Mouse (Mus musculus): ENCODE data around the gene Akna. TPM values are rescaled to one million over a fixed set of nuclear protein-coding genes. Genes with fewer than 3 reads are reported as not detected.
A peak's percentile ranks its signal among the peaks of the same experiment; 100 is the strongest.

Akna gene
- polyA plus RNA-seq, 1 experiment from 2014 or later, result 4.8 TPM

- Histone ChIP-seq H3K4me1 (replicated peaks) (peaks cover 10% of the 10 kb centered on the region; the same call in 1 of the 2 replicates), H3K36me3 (no peaks in the 10 kb centered on the region), H3K4me2 (no peak overlapping the region), H3K27me3 (no peaks in the 10 kb centered on the region), H3K27ac (replicated peaks) (no peak overlapping the region), H3K4me3 (no peak overlapping the region), H3K9me3 (no peaks in the 10 kb centered on the region), H3K9ac (no peak overlapping the region)
- 53% methylated on average over 3 of the region's 3 CpGs for WGBS
- no peak for ATAC-seq (ENCODE audit: low read depth)
Observed at GRCm38 (mm10) chr4:63430357-63430756, 27.2 kb upstream of the Akna start.

- no peak overlapping the region for H3K9ac ChIP-seq
- no peak overlapping the region for H3K4me2 ChIP-seq
- H3K9me3 ChIP-seq, result no peaks in the 10 kb centered on the region
- ATAC-seq (ENCODE audit: low read depth), result no peak
- H3K4me3 ChIP-seq, result no peak overlapping the region
- no peaks in the 10 kb centered on the region for H3K36me3 ChIP-seq
- H3K4me1 ChIP-seq (replicated peaks), result peaks cover 10% of the 10 kb centered on the region; the same call in 1 of the 2 replicates
- H3K27ac ChIP-seq (replicated peaks), result no peak overlapping the region
- WGBS, result 67% methylated on average over 8 of the region's 8 CpGs
- no peaks in the 10 kb centered on the region for H3K27me3 ChIP-seq
Observed at GRCm38 (mm10) chr4:63426308-63426707, 23.2 kb upstream of the Akna start.

GRCm38 (mm10) chr4:63423811-63424210 is 20.7 kb upstream of the Akna start:
- 30% methylated on average over 5 of the region's 5 CpGs for WGBS
- ATAC-seq (ENCODE audit: low read depth), result no peak
- Histone ChIP-seq H3K36me3 (no peaks in the 10 kb centered on the region), H3K4me2 (no peak overlapping the region), H3K27me3 (no peaks in the 10 kb centered on the region), H3K27ac (replicated peaks) (no peak overlapping the region), H3K4me3 (no peak overlapping the region), H3K9ac (no peak overlapping the region), H3K4me1 (replicated peaks) (0 out of 2 replicates have a peak, but pooled peaks cover 16% of the 10 kb centered on the region), H3K9me3 (no peaks in the 10 kb centered on the region)

GRCm38 (mm10) chr4:63423231-63423630 is 20.1 kb upstream of the Akna start:
- Histone ChIP-seq H3K36me3 (no peaks in the 10 kb centered on the region), H3K27ac (replicated peaks) (no peak overlapping the region), H3K9ac (no peak overlapping the region), H3K9me3 (no peaks in the 10 kb centered on the region), H3K27me3 (no peaks in the 10 kb centered on the region), H3K4me2 (no peak overlapping the region), H3K4me1 (replicated peaks) (0 out of 2 replicates have a peak, but pooled peaks cover 16% of the 10 kb centered on the region), H3K4me3 (no peak overlapping the region)
- WGBS, result 69% methylated on average over 1 of the region's 1 CpGs
- no peak for ATAC-seq (ENCODE audit: low read depth)

GRCm38 (mm10) chr4:63420143-63420920 is 17.2 kb upstream of the Akna start:
- H3K27ac ChIP-seq (replicated peaks), result no peak overlapping the region
- no peak for ATAC-seq (ENCODE audit: low read depth)
- WGBS, result 58% methylated on average over 14 of the region's 14 CpGs
- peaks cover 12% of the 10 kb centered on the region; the same call in 1 of the 2 replicates for H3K4me1 ChIP-seq (replicated peaks)
- no peaks in the 10 kb centered on the region for H3K27me3 ChIP-seq
- H3K9ac ChIP-seq, result no peak overlapping the region
- no peak overlapping the region for H3K4me3 ChIP-seq
- no peak overlapping the region for H3K4me2 ChIP-seq
- no peaks in the 10 kb centered on the region for H3K9me3 ChIP-seq
- no peaks in the 10 kb centered on the region for H3K36me3 ChIP-seq

- H3K4me1 ChIP-seq (replicated peaks), result peaks cover 12% of the 10 kb centered on the region; the same call in 1 of the 2 replicates
Observed at GRCm38 (mm10) chr4:63418270-63418669, 15.1 kb upstream of the Akna start.

GRCm38 (mm10) chr4:63417318-63417957 is 14.3 kb upstream of the Akna start:
- Histone ChIP-seq H3K9me3 (no peaks in the 10 kb centered on the region), H3K27ac (replicated peaks) (no peak overlapping the region), H3K4me3 (no peak overlapping the region), H3K4me1 (replicated peaks) (peaks cover 12% of the 10 kb centered on the region; the same call in 1 of the 2 replicates), H3K27me3 (no peaks in the 10 kb centered on the region), H3K4me2 (no peak overlapping the region), H3K36me3 (no peaks in the 10 kb centered on the region), H3K9ac (no peak overlapping the region; the same call in 1 of the 2 replicates)
- WGBS, result 21% methylated on average over 9 of the region's 9 CpGs
- ATAC-seq (ENCODE audit: low read depth), result peak; percentile 64

More at GRCm38 (mm10) chr4:63418270-63418669, 15.1 kb upstream of the Akna start:
- Histone ChIP-seq H3K9ac (no peak overlapping the region), H3K9me3 (no peaks in the 10 kb centered on the region), H3K4me3 (no peak overlapping the region), H3K27me3 (no peaks in the 10 kb centered on the region), H3K27ac (replicated peaks) (no peak overlapping the region), H3K4me2 (no peak overlapping the region), H3K36me3 (no peaks in the 10 kb centered on the region)
- 87% methylated on average over 11 of the region's 11 CpGs for WGBS
- ATAC-seq (ENCODE audit: low read depth), result no peak

- H3K4me2 ChIP-seq, result no peak overlapping the region
- no peak for ATAC-seq (ENCODE audit: low read depth)
- WGBS, result 83% methylated on average over 5 of the region's 5 CpGs
Observed at GRCm38 (mm10) chr4:63414951-63415350, 11.8 kb upstream of the Akna start.

GRCm38 (mm10) chr4:63411222-63411621 is 8.1 kb upstream of the Akna start:
- ATAC-seq (ENCODE audit: low read depth), result no peak
- Histone ChIP-seq H3K9me3 (no peaks in the 10 kb centered on the region), H3K4me2 (peak overlapping the region; percentile 96), H3K4me3 (no peak overlapping the region), H3K4me1 (replicated peaks) (peaks cover 25% of the 10 kb centered on the region), H3K9ac (no peak overlapping the region), H3K36me3 (no peaks in the 10 kb centered on the region), H3K27me3 (no peaks in the 10 kb centered on the region), H3K27ac (replicated peaks) (no peak overlapping the region)
- WGBS, result 62% methylated on average over 5 of the region's 5 CpGs

More at GRCm38 (mm10) chr4:63414951-63415350, 11.8 kb upstream of the Akna start:
- Histone ChIP-seq H3K27ac (replicated peaks) (no peak overlapping the region), H3K4me3 (no peak overlapping the region), H3K27me3 (no peaks in the 10 kb centered on the region), H3K9ac (no peak overlapping the region), H3K36me3 (no peaks in the 10 kb centered on the region), H3K4me1 (replicated peaks) (peaks cover 8% of the 10 kb centered on the region), H3K9me3 (no peaks in the 10 kb centered on the region)

- Histone ChIP-seq H3K4me2 (peak overlapping the region; percentile 96), H3K9ac (peak overlapping the region; percentile 61), H3K4me1 (replicated peaks) (peaks cover 31% of the 10 kb centered on the region), H3K27me3 (no peaks in the 10 kb centered on the region), H3K36me3 (no peaks in the 10 kb centered on the region), H3K4me3 (peak overlapping the region; percentile 51), H3K27ac (replicated peaks) (no peak overlapping the region; the same call in 1 of the 2 replicates), H3K9me3 (no peaks in the 10 kb centered on the region)
- WGBS, result 1% methylated on average over 19 of the region's 19 CpGs
- ATAC-seq (ENCODE audit: low read depth), result peak; percentile 93
Observed at GRCm38 (mm10) chr4:63410583-63410934, 7.4 kb upstream of the Akna start.

GRCm38 (mm10) chr4:63409908-63410582 is 6.9 kb upstream of the Akna start:
- no peaks in the 10 kb centered on the region for H3K27me3 ChIP-seq
- peak overlapping the region; percentile 61 for H3K9ac ChIP-seq
- H3K4me1 ChIP-seq (replicated peaks), result peaks cover 36% of the 10 kb centered on the region
- H3K27ac ChIP-seq (replicated peaks), result peak overlapping the region; percentile 18; the same call in 1 of the 2 replicates
- H3K36me3 ChIP-seq, result no peaks in the 10 kb centered on the region
- peak overlapping the region; percentile 96 for H3K4me2 ChIP-seq
- under 1% methylated on average over 39 of the region's 39 CpGs for WGBS
- peak; percentile 81 for ATAC-seq (ENCODE audit: low read depth)
- no peaks in the 10 kb centered on the region for H3K9me3 ChIP-seq
- H3K4me3 ChIP-seq, result peak overlapping the region; percentile 51
